Mouse (Mus musculus): ENCODE results near the gene Cmss1. TPM values are rescaled to one million over a fixed set of nuclear protein-coding genes. Genes with fewer than 3 reads are reported as not detected.
A peak's percentile ranks its signal among the peaks of the same experiment; 100 is the strongest.

Gene Cmss1
- polyA plus RNA-seq (2015; fragmentation: Nextera tagmentation; extraction: Ambion mirVana), result 35.3 and 39.5 TPM in 2 replicates

DNA sequence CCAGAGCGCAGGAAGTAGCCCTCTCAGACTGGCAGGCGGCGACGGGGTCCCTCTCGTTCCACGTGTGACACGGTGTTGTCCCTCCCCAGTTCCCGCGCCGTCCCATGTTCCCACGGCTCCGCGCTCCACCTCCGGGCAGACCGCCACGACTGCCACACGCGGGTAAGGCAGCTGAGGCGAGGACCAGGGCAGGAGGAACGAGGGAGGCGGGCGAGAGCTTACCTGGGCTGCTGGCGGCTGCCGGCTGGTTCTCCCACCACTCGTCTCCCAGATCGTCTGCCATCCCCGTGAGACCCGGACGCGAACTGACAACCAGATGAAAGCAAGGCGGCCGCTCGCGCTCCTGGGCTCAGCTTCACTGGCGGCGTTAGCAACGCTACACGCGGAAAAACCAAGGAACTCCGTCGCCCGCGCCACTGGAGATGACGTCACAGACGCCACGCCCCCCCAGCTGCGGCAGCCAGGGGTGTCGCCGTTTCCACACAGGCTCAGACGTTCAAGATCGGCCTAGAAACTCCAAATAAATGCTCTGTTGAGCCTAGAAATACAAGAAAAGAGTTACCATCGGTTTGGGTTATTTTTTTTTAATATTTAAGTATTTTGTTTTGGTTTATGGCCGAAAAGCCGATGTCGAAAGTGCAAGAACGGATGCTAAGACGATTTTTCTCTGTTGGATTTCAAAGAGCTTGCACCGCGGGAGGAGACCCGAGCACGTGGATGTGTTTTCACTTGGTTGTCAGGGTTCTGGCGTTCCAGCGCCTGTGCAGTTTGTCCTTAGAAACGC lies at the start of gene Cmss1:
Gene Cmss1 (minus strand): TSS at position 421 of the 784 bp plus-strand sequence.
- ATAC-seq (ENCODE audit: insufficient read depth, low FRiP score), result peak; percentile 86; the same call in 1 of the 2 replicates
- Histone ChIP-seq H3K36me3 (ENCODE audit: control insufficient read depth, insufficient read depth, low read length) (no peaks in the 10 kb centered on the region), H3K9me3 (replicated peaks; ENCODE audit: control insufficient read depth, low read length) (no peaks in the 10 kb centered on the region), H3K4me3 (replicated peaks; ENCODE audit: low read length) (peak within 1 kb of the TSS; percentile 88), H3K4me1 (ENCODE audit: control insufficient read depth, insufficient read depth, low read length) (peaks cover 6% of the 10 kb centered on the region; the same call in 1 of the 2 replicates), H3K27ac (ENCODE audit: low read length) (peak within 1 kb of the TSS; percentile 65), H3K4me2 (ENCODE audit: low read depth, low read length) (peak within 1 kb of the TSS; percentile 80), H3K9ac (ENCODE audit: low read length) (peak within 1 kb of the TSS; percentile 81), H3K27me3 (ENCODE audit: control insufficient read depth, insufficient read depth, low read length) (no peaks in the 10 kb centered on the region)
- WGBS, result under 1% methylated on average over 64 of the region's 64 CpGs

GRCm38 (mm10) chr16:57649888-57650287 lies 43.2 kb upstream of the Cmss1 start:
- no peaks in the 10 kb centered on the region for H3K36me3 ChIP-seq (ENCODE audit: control insufficient read depth, insufficient read depth, low read length)
- WGBS, result 33% methylated on average over 2 of the region's 2 CpGs
- H3K4me3 ChIP-seq (replicated peaks; ENCODE audit: low read length), result no peak overlapping the region
- no peaks in the 10 kb centered on the region for H3K4me1 ChIP-seq (ENCODE audit: control insufficient read depth, insufficient read depth, low read length)
- ATAC-seq (ENCODE audit: insufficient read depth, low FRiP score), result peak; percentile 40; the same call in 1 of the 2 replicates
- no peak overlapping the region for H3K4me2 ChIP-seq (ENCODE audit: low read depth, low read length)
- no peak overlapping the region for H3K9ac ChIP-seq (ENCODE audit: low read length)
- H3K27ac ChIP-seq (ENCODE audit: low read length), result no peak overlapping the region
- no peaks in the 10 kb centered on the region for H3K9me3 ChIP-seq (replicated peaks; ENCODE audit: control insufficient read depth, low read length)
- no peaks in the 10 kb centered on the region for H3K27me3 ChIP-seq (ENCODE audit: control insufficient read depth, insufficient read depth, low read length)

GRCm38 (mm10) chr16:57641346-57641885 lies 34.8 kb upstream of the Cmss1 start:
- no peak overlapping the region for H3K9ac ChIP-seq (ENCODE audit: low read length)
- no peak overlapping the region for H3K27ac ChIP-seq (ENCODE audit: low read length)
- H3K4me2 ChIP-seq (ENCODE audit: low read depth, low read length), result no peak overlapping the region
- WGBS, result 75% methylated on average over 10 of the region's 10 CpGs
- H3K36me3 ChIP-seq (ENCODE audit: control insufficient read depth, insufficient read depth, low read length), result no peaks in the 10 kb centered on the region
- ATAC-seq (ENCODE audit: insufficient read depth, low FRiP score), result no peak
- H3K9me3 ChIP-seq (replicated peaks; ENCODE audit: control insufficient read depth, low read length), result no peaks in the 10 kb centered on the region
- no peaks in the 10 kb centered on the region for H3K27me3 ChIP-seq (ENCODE audit: control insufficient read depth, insufficient read depth, low read length)
- H3K4me1 ChIP-seq (ENCODE audit: control insufficient read depth, insufficient read depth, low read length), result no peaks in the 10 kb centered on the region
- H3K4me3 ChIP-seq (replicated peaks; ENCODE audit: low read length), result no peak overlapping the region

DNA sequence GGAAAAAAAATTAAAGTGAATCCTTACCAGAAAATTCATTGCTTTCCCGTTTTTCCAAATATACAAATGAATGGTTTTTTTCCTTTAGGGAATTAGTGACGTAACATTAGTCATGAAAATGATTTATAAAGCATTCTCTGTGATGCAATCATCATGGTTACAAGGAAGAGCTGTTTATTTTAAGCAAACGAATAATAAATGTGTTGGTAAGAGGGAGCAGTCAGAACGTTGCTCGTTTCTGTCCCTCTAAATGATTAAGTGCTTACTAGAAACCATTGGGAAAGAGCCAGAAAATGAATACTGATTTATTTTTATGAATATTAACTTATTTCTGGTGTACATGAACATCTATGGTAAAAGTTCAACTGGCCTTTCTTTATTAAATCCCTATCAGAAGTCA lies 28.1 kb upstream of the Cmss1 start:
- Histone ChIP-seq H3K9me3 (replicated peaks; ENCODE audit: control insufficient read depth, low read length) (no peaks in the 10 kb centered on the region), H3K4me3 (replicated peaks; ENCODE audit: low read length) (no peak overlapping the region), H3K4me1 (ENCODE audit: control insufficient read depth, insufficient read depth, low read length) (no peaks in the 10 kb centered on the region), H3K9ac (ENCODE audit: low read length) (no peak overlapping the region), H3K4me2 (ENCODE audit: low read depth, low read length) (no peak overlapping the region), H3K27me3 (ENCODE audit: control insufficient read depth, insufficient read depth, low read length) (no peaks in the 10 kb centered on the region), H3K36me3 (ENCODE audit: control insufficient read depth, insufficient read depth, low read length) (no peaks in the 10 kb centered on the region), H3K27ac (ENCODE audit: low read length) (no peak overlapping the region)
- ATAC-seq (ENCODE audit: insufficient read depth, low FRiP score), result no peak
- 35% methylated on average over 5 of the region's 5 CpGs for WGBS

DNA sequence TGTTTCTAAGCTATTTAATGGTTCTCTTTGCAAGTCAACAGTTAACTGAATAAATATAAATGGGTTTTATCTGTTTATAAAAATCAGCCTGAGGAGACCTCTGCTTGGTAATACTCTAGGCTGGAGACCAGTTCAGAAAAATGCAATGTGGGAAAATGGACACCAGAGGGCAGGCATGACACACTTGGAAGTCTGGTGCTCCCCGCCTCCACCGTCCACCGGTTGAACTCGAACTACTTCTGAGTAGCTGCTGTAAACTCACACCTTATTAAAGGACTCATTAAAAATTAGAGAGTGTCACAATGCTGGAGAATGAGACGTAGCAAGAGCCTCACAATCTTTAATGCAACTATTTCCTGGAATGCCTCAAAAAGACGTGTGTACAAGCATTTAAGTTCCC lies 27.5 kb upstream of the Cmss1 start:
- Histone ChIP-seq H3K4me2 (ENCODE audit: low read depth, low read length) (no peak overlapping the region), H3K4me3 (replicated peaks; ENCODE audit: low read length) (no peak overlapping the region), H3K4me1 (ENCODE audit: control insufficient read depth, insufficient read depth, low read length) (no peaks in the 10 kb centered on the region), H3K36me3 (ENCODE audit: control insufficient read depth, insufficient read depth, low read length) (no peaks in the 10 kb centered on the region), H3K27me3 (ENCODE audit: control insufficient read depth, insufficient read depth, low read length) (no peaks in the 10 kb centered on the region), H3K9ac (ENCODE audit: low read length) (no peak overlapping the region), H3K27ac (ENCODE audit: low read length) (no peak overlapping the region), H3K9me3 (replicated peaks; ENCODE audit: control insufficient read depth, low read length) (no peaks in the 10 kb centered on the region)
- whole genome bisulfite sequencing, result 9% methylated on average over 6 of the region's 6 CpGs
- peak; percentile 68; the same call in 1 of the 2 replicates for ATAC-seq (ENCODE audit: insufficient read depth, low FRiP score)

DNA sequence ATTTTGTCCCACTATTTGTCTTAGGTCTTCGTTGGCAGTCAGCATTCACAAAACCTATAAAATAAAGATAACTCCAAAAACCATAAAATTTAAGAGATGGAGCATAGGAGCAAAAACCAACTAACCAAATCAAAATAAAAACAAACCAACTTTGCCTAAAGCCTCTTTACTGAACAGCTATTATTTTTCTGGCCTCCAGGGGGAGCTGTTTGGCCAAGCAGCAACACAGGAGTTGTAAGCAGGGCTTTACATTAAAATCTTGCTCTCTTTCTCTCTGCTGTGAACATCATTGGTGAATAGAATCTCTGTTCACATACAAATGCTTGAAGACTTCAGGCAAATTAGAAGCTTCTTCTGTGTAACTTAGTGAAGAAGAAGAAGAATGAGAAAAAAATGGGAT lies 5.1 kb upstream of the Cmss1 start:
- Histone ChIP-seq H3K4me1 (ENCODE audit: control insufficient read depth, insufficient read depth, low read length) (0 out of 2 replicates have a peak, but pooled peaks cover 3% of the 10 kb centered on the region), H3K27ac (ENCODE audit: low read length) (no peak overlapping the region), H3K27me3 (ENCODE audit: control insufficient read depth, insufficient read depth, low read length) (no peaks in the 10 kb centered on the region), H3K4me2 (ENCODE audit: low read depth, low read length) (no peak overlapping the region), H3K9ac (ENCODE audit: low read length) (no peak overlapping the region), H3K36me3 (ENCODE audit: control insufficient read depth, insufficient read depth, low read length) (no peaks in the 10 kb centered on the region), H3K4me3 (replicated peaks; ENCODE audit: low read length) (no peak overlapping the region), H3K9me3 (replicated peaks; ENCODE audit: control insufficient read depth, low read length) (no peaks in the 10 kb centered on the region)
- ATAC-seq (ENCODE audit: insufficient read depth, low FRiP score), result no peak
- 5% methylated on average over 1 of the region's 1 CpGs for WGBS

GRCm38 (mm10) chr16:57601031-57601430 lies 5.6 kb downstream of the Cmss1 start:
- no peak for ATAC-seq (ENCODE audit: insufficient read depth, low FRiP score)
- H3K27me3 ChIP-seq (ENCODE audit: control insufficient read depth, insufficient read depth, low read length), result no peaks in the 10 kb centered on the region

DNA sequence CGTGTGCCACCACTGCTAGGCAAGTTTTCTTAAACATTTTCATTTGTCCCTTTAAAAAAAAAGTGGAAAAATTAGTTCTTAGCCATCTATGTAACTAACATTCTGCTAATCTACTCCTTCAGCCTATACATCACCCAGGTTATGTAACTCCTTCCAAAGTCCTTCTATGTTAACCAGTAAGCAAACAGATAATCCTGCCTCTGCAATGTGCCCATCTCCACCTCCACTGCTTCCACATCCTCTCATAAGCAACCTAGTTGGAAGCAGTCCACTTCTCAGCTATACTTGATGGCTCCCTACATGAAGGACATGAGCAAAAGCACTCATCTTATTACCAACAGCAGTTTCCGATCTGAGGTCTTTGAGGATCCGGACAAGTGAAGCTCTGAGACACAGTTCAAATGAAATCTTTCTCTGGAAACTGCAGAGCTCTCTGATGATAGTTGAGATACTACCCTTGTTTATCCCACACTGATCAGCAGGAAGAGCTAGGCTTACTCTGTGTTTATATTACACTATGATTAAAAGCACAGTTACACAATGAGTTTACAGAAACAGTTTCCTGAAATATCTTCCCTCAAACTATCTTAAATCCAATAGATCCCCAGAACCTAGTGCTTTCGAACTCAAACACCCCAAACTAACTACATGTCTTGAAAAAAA lies 9.2 kb downstream of the Cmss1 start:
- no peak for ATAC-seq (ENCODE audit: insufficient read depth, low FRiP score)
- Histone ChIP-seq H3K36me3 (ENCODE audit: control insufficient read depth, insufficient read depth, low read length) (no peaks in the 10 kb centered on the region), H3K4me1 (ENCODE audit: control insufficient read depth, insufficient read depth, low read length) (no peaks in the 10 kb centered on the region), H3K4me2 (ENCODE audit: low read depth, low read length) (no peak overlapping the region), H3K9ac (ENCODE audit: low read length) (no peak overlapping the region), H3K27ac (ENCODE audit: low read length) (no peak overlapping the region), H3K27me3 (ENCODE audit: control insufficient read depth, insufficient read depth, low read length) (no peaks in the 10 kb centered on the region), H3K4me3 (replicated peaks; ENCODE audit: low read length) (no peak overlapping the region), H3K9me3 (replicated peaks; ENCODE audit: control insufficient read depth, low read length) (no peaks in the 10 kb centered on the region)
- WGBS, result 69% methylated on average over 4 of the region's 4 CpGs

More at GRCm38 (mm10) chr16:57601031-57601430, 5.6 kb downstream of the Cmss1 start:
- Histone ChIP-seq H3K4me3 (replicated peaks; ENCODE audit: low read length) (no peak overlapping the region), H3K4me2 (ENCODE audit: low read depth, low read length) (no peak overlapping the region), H3K4me1 (ENCODE audit: control insufficient read depth, insufficient read depth, low read length) (peaks cover 4% of the 10 kb centered on the region; the same call in 1 of the 2 replicates), H3K27ac (ENCODE audit: low read length) (no peak overlapping the region), H3K9me3 (replicated peaks; ENCODE audit: control insufficient read depth, low read length) (no peaks in the 10 kb centered on the region), H3K36me3 (ENCODE audit: control insufficient read depth, insufficient read depth, low read length) (no peaks in the 10 kb centered on the region), H3K9ac (ENCODE audit: low read length) (no peak overlapping the region)

Measured in stomach, embryonic 16.5 days (tissue).